Mouse (Mus musculus): Measurements from ENCODE around the gene Agbl1.
"Not testable (repeated sequence)": the region's sequence is repeated elsewhere in the genome, so short reads cannot be mapped to it uniquely, and the experiment has no call there.

The Agbl1 gene

DNA sequence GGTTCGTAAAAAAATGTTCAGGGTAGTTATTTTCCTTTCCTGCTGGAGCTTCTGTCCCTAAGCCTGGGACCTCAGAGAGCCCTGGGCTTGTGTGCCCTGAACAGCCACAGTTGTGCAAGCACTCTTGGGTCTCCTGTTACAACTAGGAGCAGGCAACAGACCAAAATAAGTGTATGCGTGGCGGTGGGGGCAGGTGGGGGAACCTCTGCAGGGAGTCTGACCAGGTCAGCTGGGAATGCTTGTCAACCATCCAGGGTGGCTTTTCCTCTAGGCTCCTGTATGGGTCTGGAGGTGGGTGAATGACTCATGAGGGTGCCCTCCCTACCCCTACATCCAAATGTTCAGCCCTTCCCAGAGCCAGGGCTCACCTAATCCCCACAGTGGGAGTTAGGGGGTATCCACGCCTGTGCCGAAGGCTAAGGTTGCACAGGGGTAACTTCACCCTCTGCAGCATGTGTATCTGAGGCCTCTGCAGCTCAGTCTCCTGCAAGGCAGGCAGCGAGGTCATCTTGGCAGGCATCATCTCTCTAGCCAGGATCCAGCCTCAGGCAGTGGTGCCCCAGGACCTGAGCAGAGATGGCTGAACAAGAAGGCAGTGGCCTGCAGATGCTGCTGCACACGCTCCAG lies at the start of gene Agbl1:
Gene Agbl1, plus strand, starts transcription at position 577 of the 627 bp plus-strand sequence.
- DNase-seq (ENCODE audit: low read depth, low spot score) = no peak

DNA sequence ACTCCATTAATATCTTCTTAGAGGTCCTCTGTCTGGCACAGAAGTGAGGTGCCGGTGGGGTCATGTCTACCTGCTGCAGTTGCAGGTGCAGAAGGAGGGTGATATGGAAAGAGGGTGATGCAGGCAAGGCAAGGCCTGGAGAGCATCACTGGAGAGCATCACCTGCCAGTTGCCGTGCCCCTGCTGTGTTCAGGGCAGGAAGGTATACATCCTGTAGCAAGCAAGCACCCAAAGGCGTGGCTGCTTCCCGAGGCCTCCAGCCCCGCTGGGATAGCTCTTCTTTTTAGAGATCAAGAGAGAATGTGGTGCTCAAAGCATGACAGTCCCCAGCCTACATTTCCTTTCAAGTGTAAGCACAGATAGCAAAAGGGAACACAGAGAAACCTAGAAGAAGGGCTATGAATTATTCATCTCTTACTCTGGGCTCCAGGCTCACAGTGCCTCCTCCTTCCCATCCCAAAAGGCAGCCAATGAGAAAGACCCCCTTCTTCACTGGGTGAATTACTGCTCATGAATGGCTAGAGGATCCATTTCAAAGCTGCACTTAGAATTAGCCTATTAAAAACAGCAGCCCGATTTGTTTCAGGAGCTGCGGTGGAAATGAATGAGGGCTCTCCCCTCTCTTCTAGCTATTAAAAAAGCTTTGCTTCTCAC lies 44.6 kb upstream of the Agbl1 start:
- DNase-seq (ENCODE audit: low read depth, low spot score) = no peak

DNA sequence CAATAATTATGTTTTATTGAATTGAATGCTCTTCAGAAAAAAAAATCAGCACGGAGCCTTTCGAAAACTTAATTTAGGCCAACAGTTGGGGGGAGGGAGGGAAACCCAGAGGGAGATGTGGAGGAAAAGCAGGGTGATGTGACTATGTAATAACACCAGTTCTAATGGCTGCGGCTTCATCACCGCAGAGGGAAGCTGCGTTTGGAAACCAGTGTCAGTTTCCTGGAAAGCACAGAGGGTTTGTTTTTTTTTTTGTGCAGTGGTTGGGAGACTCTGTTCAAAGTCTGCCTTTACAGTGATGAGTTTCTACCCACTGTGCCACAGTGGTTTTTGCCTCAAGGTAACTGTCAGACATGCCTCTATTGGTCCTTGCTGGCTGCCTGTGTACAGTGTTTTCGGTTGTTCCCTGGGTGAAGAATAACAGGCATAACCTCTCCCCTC lies 44.0 kb upstream of the Agbl1 start:
- no peak for DNase-seq (ENCODE audit: low read depth, low spot score)

DNA sequence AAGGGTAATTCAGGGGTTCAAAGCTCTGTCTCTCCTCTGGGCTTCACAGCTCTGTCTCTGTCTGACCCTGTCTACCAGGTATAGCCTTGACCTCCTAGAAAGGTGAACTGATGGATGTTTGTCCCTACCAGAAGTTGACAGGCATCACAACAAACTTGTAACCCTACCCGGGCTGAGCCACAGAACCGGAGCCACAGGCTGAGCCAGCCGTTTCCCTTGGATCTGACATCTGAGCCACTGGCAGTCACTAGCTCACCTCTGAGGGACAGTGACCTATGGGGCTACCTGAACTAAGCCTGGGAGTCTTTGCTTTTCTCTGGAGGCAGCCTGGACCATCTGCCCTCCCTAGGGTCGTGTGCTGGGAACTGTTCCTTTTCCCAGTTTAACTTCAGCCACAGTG lies 11.1 kb upstream of the Agbl1 start:
- DNase-seq (ENCODE audit: low read depth, low spot score) = no peak

DNA sequence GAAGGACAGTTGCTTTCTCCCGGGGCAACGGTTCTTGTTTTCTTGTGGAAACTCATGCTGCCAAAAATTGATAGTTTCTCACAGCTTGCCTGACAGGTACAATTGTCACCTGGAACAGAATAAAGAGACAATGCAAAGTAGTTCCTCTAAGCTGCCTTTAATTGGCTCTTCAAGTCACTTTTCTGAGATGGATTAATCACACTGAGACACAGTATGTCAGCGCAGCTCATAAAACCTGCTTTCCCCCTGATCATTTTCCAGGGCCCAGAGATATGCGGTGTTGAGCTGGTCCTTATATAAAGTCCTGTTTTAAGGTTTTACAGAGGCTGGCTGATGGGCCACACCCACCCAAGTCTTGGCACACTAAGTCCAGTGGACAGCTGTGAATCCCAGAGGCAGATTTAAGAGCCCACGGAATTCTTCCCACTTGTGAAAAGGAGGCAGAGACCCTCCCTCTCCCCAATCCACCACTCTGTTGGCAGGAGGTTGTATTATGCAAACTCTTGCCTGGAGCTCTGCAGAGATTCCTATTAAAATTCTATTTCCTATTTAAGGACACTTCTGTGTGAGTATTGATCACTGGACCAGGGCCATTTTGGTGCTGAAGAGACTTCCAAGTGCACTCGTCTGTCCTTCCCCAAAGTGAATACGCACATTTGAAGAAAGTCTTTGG lies 9.8 kb upstream of the Agbl1 start:
- DNase-seq (ENCODE audit: low read depth, low spot score) = no peak

DNA sequence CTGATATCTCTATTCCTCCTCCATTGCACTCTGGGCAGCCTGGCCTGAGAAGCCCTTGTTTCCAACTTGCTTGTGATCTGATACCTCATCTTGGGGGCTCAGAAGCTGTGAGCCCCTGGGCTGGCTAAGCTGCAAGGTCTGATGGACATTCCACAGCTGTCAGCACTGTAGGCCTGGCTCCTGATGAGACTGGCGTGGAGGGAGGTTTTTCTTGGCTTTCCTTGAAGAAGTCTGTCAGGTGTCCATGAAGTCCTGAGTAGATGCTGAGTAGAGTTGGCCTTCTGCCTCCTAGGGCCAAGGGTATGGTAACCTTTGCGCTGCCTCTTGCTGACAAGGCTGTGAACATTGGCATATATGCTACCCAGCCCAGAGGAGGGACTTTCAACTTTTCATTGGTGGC lies 7.0 kb upstream of the Agbl1 start:
- no peak for DNase-seq (ENCODE audit: low read depth, low spot score)

DNA sequence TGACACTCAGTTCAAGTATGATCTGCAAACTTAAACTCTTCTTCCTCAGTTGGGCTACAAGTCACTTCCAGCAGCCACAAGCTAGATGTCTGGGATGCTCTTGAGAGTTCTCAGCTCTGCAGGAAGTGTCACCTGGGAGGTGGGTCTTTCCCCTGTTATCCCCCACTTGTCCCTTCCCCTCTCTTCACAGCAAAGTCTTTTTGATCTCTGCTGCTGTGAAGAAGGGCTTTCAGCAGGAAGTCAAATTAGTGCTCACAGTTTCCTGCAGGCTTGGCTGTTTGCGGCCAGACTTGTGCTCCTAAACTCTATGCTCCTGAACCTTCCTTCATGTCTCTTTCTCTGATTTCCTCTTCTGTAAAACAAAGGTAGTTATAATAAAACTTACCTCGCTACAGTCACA lies 806 bp upstream of the Agbl1 start:
- DNase-seq (ENCODE audit: low read depth, low spot score) = no peak

DNA sequence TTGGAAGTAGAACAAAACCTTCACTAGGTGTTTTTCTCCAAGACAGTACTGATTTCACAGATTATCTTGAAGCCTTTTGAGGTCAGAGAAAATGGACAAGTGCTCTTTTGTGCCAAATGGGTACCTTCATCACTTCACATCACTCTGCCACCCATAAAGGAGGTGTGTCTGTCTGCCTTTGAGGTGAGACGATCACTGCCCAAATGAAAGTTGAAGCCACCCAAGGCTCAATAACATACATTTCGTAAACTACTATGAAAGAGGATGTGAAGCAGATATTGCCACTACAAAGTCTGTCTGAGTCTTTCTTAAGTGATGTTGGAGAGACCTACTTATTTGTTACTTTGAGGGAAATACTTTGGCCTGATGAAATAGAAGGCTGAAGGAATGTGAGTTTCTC lies 4.6 kb downstream of the Agbl1 start:
- DNase-seq (ENCODE audit: low read depth, low spot score) = no peak

DNA sequence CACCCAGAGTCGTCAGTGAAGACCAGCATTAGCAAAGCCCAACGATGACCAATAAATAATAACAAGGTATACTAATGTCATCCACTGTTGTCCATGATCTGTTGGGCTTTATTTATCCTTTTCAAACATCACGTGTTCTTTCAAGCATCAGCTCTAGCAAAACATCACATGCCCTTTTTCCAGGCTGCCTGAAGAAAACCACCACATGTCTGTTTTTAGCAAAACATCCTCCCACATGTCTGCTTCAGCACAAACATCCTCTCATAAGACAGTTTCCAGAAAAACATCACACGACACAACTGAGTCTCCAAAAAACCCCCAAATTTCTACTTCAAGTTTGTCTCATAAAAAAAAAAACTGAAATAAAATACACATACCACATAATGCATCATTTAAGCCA lies 7.8 kb downstream of the Agbl1 start:
- no peak for DNase-seq (ENCODE audit: low read depth, low spot score)

DNA sequence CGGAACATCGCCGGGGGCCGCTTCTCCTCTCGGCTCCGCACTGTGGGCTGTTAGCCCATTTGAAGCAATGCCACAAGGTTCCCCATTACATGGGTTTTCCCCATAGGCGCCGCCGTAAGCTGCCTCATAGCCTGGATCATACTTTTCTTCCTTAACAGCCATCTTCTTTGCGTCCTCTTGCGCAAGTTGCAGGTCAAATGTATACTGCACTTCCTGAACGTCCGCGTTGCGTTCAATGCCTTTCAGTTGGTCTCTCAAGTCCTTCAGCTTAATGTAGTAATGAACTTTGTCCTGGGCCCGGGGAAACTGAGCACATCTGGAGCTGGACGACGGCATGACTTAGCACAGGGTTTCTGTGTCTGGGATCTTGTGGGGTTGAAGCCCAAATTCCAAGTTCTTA lies 15.2 kb downstream of the Agbl1 start:
- not testable (repeated sequence) for DNase-seq (ENCODE audit: low read depth, low spot score)

DNA sequence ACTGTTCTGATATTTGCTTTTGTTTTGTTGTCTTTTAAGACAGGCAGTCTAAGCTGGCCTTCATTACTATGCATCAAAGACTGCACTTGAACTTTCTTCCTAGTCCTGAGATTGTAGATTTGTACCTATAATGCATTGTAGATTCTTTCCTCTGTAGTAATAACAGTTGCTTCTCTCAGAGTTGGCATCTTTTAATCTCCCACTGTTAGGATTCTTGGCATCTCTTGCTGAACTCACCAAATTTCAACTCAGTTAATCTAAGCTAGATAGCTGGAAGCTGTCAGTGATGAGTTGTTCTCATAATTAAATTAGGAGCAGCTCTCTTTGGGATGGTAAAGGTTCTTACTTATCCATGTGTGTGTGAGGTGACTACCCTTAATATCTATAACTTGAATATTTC lies 45.4 kb downstream of the Agbl1 start:
- DNase-seq (ENCODE audit: low read depth, low spot score) = no peak

DNA sequence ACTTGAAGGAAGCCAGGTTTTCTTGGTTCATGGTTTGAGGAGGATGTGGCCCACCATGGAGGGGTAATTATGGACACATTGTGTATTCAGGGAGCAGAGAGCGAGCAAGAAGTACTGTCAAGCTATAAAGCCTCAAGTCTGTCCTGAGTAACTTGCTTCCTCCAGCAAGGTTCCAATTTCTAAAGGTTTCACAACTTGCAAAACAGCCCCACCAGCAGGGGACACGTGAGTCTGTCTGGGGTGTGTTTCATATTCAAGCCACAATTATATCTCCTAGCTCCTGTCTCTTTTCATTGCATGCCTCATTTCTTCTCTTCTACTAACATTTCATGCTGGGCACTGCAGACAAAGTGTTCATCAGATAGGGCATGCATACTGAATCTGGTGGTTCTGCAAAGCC lies 53.1 kb downstream of the Agbl1 start:
- DNase-seq (ENCODE audit: low read depth, low spot score) = no peak

DNA sequence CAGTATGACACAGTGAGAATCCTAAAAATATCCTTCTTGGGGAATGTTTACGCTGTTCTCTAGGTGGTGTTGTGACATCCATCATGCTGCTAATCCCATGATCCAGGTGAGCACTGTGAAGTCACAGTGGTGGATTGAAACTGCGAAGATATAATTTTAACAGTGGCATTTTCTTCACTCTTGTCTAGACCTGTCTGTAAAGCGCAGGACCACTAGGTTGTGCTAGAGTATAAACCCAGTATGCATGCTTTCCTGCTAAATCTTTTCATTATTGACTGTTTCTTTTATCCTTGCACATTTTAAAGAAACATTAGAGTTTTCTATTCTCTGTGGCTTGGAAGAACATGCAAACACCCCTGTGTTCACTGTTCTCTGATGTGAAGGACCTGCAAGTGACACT lies 57.8 kb downstream of the Agbl1 start:
- no peak for DNase-seq (ENCODE audit: low read depth, low spot score)

DNA sequence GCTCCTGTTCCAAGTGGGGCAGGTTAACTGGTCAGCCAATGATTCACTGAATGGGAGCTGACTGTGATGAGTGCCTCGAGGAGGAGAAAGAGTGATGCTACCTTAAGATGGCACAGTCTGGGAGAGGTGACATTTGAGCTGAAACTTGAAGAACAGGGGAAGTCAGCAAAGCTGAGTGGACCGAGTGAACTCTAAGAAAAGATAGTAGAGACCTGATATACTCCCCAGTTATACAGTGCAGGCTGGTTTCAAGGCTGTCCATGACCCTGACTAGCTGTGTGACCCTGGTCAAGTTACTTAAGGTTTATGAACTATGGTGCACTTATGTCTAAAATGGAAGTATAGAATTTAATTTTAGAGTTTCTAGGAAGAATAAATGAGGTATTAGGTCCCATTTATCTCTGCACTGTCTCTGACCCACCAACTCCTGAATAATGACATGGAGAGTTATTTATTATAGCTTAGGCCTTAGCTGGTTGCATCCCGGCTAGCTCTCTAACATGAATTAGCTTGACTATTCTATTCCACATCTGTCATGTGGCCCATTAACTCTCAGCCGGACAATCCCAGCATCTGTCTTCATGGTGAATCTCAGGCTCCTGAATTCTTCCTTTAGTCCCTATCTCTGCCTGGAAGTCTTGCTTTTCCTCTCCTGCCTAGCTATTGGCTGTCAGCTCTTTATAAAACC lies 92.3 kb downstream of the Agbl1 start:
- DNase-seq (ENCODE audit: low read depth, low spot score) = no peak

DNA sequence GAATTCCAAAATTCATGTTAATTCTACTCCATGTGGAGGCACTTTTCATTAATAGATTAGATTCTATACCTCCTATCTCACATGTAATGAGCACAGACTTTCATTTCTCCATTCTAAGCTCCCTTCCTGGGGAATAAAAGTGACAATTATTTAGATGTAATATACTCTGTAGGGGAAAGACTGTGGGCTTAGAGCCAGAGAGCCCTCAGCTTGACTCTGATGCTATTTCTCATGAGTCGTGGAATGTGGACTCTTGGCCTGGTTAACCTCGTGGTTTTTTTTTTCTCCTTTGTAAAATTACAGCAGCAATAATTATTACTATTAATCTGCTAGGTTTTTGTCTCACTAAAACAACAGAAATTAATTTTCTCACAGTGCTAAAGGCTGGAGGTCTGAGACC lies 96.4 kb downstream of the Agbl1 start:
- no peak for DNase-seq (ENCODE audit: low read depth, low spot score)

DNA sequence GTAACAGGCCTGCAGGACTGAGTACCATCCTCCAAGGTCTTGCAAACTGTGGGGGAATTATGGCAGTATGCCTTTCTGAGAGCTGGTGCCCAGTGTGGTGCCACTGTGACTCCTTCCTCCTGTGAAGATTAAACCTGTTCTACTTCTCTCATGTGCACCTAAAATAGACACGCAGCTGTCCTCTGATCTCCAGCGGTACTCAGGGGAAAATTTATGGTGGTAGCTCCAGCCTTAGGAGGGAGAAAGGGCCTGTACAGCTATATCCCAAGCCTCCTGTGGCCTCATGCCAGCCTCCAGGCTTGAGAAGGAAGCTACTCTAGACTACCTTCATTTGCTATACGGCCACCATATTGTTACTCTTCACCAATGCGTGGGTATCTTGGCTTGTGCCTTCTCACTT lies 109.6 kb downstream of the Agbl1 start:
- DNase-seq (ENCODE audit: low read depth, low spot score) = no peak

DNA sequence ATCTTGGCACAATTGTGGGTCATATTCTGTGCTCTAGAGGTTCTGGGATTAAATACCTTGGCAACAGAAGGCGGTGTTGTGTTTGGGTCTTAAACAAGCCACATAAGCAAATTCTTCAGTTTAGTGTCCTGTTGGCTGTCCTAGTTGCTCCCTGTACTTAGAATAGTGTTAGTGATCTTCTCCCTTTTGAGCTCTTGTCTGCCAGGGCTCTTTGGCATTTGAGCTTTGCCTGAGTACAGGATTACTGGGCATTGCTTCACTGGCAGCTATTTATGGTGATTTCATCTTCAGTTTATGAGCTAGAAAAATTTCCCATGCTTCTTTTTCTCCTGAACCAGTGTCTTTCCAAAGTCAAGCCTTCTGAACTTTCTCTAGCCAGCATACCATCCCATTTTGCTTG lies 111.9 kb downstream of the Agbl1 start:
- DNase-seq (ENCODE audit: low read depth, low spot score) = no peak

DNA sequence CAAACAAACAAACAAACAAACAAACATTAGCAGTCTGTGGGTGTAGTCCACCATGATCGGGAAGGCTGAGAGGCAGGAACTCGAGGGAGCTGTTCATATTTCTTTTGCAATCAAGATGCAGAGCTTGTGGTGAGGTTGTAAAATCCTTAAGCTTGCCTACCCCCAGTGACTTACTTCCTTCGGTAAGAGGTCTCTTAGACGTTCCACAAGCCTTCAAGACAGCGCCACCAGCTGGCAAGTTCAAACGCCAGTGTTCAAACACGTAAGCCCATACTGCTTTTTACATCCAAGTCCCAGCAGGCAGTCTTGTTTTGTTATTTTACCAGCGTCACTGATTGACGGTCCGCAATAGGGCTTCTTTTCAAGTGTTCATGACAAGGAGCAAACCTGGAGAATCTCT lies 123.8 kb downstream of the Agbl1 start:
- DNase-seq (ENCODE audit: low read depth, low spot score) = no peak

DNA sequence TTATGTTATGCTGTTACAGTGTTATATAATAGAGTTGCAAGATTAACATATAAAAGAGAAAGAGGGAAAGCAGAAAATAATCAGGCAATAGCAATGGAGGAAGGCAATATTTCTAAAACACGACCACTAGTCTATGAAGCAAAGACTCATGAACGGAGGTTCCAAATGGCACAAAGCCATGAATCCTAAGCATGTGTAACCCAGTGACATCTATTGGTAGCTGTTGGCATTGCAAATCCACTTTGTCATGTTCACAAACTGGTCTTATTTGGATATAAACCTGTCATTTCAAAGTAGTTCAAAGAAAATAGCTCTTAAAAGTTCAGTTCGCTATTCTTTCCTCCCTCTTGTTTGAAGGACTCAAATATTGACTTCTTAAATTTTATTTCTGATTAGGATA lies 124.8 kb downstream of the Agbl1 start:
- no peak for DNase-seq (ENCODE audit: low read depth, low spot score)

DNA sequence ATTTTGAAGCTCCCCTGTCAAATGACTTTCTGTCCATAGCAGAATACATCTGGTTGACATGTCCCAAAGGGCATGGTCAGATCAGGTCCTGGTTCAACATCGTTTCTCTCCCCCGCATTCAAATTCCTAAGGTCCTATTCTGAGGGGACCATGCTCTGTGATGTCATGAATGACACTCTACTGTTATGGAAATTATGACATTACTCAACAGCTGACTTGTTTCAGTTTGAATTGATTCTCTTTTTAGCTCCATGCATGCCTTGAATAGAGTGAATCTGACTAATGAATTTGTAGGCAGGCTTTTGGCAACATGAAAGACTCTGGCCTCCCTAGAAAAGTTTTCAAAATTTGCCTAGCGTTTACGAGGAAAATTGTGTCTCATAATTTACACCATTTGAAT lies 141.6 kb downstream of the Agbl1 start:
- DNase-seq (ENCODE audit: low read depth, low spot score) = no peak

DNA sequence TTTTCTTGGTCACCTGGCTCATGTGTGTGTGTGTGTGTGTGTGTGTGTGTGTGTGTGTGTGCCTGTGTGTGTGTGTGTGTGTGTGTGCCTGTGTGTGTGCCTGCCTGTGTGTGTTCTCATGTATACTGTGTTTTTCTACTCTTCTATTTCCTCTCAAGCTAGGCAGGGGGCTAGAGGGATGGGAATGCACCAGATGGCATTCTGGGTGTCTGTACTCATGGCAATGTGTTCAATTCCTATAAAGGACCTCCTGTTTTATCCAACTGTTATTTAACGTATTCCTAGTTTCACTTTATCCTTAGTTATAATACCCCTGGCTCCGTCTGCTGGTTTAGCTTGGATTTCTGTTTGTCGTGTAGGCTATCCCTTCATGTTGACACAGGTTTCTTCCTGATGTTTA lies 149.8 kb downstream of the Agbl1 start:
- no peak for DNase-seq (ENCODE audit: low read depth, low spot score)

DNA sequence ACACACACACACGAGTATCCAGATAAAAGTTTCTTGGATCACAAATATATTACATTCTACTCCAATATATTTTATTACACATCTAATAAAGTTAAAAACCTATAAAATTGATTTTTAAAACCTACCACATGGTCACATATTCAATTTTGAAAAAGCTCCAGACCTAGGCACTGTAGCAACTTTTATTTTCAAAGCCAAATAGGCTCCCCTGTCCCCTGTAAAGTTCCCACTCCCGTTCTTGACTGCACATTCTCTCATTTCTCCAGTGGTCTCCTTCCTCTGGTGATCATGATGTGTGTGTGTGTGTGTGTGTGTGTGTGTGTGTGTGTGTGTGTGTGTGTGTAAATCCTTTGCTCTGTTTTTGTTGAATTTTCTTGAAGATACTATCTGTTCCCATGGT lies 152.3 kb downstream of the Agbl1 start:
- no peak for DNase-seq (ENCODE audit: low read depth, low spot score)

DNA sequence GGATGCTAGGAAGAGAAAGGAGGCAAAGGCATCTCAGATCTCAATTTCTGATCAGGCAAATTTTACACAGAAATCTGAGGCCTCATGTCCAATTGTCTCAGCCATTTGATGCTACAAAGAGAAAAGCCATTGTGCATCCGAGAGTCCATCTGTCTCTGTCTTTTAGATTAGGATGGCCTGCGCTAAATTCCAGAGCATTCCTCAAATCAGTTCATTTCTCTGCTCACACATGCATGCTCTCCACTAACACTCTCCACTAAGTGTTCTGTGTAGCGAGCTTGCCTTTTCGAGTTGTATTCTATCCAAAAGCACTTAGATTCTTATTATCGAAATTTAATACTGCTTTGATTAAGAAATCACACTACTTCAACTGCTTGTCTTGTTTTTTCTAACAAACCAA lies 159.6 kb downstream of the Agbl1 start:
- no peak for DNase-seq (ENCODE audit: low read depth, low spot score)

Data from embryo, embryonic 11.5 days (tissue).